Mouse (Mus musculus) natural killer cell, adult 2 months (primary cell): ENCODE results near the gene Lrrc58.

Experiments used
- DNase-seq, 2 experiments: peaks; one replicate each; pipeline ENCODE4 v3.0.0; 2022; ENCODE audit warnings: low spot score in 2 of 2

Lrrc58 gene

DNA sequence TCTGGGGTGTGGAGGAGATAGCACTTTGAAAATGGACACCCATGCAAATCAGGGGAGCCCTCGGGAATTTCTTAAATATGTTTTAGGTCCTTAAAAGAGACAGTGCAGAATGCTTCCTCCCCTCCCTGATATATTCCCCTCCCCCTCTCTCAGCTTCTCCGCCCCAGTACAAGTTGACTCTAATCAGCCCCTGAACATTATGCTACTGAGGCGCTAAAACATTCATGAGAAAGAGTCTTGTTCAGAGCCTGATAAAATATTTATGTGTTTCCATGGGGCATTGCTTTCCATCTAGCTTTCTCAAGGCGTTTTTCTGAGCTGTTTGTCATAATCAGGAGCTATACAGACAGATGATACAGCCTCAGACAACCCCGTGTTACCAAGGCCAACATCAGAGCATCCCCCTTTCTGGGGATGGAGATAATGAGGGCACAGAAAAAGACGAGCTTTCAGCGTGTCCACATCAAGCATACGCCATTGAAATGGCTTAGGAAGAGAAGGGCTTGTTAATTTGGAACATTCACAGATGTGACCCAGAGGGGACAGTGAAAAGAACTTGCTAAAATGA, 52.7 kb downstream of the Lrrc58 start:
- no peak for DNase-seq

GRCm38 (mm10) chr16:37926087-37926486, 57.9 kb downstream of the Lrrc58 start:
- DNase-seq = no peak

DNA sequence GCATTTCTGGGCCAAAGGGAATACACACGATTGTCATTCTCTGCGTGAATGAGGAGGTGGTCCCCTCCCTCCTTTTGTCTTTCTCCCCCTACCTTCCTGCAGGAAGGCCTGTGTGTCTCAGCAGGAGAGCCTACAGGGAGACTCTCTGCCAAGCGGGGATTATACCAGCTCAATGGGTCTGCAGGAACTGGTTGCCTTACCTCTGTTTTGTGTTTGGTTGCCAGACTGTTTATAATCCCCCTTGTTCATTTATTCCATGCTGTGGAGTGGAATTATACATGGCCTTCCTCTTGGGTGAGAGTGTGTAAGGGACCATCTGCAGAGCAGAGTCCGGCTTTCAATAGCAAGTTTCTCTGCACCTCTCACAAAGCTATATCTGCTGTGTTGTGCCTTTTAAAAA, 58.9 kb downstream of the Lrrc58 start:
- DNase-seq = no peak

- DNase-seq = no peak
Observed at GRCm38 (mm10) chr16:37929006-37929405, 60.8 kb downstream of the Lrrc58 start.

DNA sequence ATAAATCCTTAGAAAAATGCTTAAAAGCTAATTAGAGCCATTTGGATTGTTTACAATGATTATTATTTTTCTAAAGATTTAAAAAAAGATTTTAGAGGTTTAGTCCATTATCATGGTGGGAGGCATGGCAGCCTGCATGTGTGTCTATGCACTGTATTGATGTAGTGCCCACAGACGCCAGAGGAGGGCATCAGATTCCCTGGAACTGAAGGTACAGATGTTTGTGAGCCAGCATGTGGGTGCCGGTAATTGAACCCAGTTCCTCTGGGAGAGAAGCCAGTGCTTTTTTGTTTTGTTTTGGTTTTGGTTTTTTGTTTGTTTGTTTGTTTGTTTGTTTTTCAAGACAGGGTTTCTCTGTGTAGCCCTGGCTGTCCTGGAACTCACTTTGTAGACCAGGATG, 61.4 kb downstream of the Lrrc58 start:
- no peak for DNase-seq

DNA sequence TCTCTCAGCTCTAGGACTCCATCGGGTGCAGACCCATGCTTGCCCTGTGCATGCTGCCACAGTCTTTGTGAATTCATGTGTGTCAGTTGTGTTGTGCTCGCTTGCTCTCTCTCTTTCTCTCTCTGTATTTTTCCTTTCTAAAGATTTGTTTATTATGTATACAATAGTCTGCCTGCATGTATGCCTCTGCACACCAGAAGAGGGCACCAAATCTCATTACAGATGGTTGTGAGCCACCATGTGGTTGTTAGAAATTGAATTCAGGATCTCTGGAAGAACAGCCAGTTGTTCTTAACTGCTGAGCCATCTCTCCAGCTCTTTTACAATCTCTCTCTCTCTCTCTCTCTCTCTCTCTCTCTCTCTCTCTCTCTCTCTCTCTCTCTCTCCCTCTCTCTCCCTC, 66.7 kb downstream of the Lrrc58 start:
- DNase-seq = no peak

DNA sequence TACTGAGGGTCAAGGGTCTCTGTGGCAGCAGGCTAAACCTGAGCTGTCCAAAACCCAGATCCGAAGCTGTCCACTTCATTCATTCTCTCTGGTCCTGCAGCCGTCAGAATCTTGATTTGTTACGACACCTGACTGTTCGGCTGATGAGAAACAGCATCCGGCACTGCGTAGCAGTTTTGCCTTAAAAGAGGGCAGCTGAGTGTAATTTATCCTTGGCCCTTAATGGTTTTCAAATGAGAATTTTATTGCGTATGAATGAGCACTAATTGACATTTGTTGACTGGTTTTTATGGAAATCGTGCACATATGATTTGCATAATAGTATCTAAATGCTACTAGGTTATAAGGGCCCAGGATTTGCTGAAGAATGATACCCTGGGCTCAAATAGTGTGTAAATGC, 69.1 kb downstream of the Lrrc58 start:
- no peak for DNase-seq
